Mouse (Mus musculus): ENCODE results near the gene Dnttip1. TPM values are rescaled to one million over a fixed set of nuclear protein-coding genes. Genes with fewer than 3 reads are reported as not detected.

Dnttip1 gene
- total and polyA plus RNA-seq, 3 experiments: 14.0 to 29.7 (median 17.6) TPM

DNA sequence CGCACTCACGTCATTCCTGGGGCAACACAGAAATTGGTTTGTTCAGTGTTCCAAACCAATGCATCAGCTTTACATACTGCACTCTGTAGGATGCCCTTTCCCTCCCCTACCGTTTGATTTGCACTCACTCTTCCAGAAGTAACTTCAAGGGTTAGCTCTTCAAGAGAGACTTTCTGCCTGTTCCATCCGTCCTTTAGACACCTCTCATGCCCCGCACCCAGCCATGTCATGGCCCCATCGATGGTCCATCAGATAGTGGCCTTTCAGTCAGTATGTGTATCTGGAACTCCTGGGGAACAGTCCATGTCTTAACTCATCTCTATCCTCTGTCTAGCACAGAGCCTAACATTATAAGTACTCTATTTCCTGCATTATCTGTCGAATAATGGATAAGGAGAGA, 16.8 kb downstream of the Dnttip1 start:
- H3K27ac ChIP-seq (ENCODE audit: insufficient read depth, low read depth): no peak overlapping the region
- peaks cover 78 to 92% of the 10 kb centered on the region in 2 experiments for H3K36me3 ChIP-seq (replicated peaks in 1 of 2; ENCODE audit: control insufficient read depth in 1 of 2, insufficient read depth in 1 of 2, low read length in 1 of 2)
- dilution Hi-C loops (cut with MboI; ENCODE audit: extremely low pct_ligation_motif_present, extremely low pct_unique_long_range_greater_than_20kb, low sequenced_read_pairs): no loop called here
- H3K79me2 ChIP-seq (replicated peaks; ENCODE audit: control insufficient read depth, extremely low read depth, insufficient read depth, poor library complexity, severe bottlenecking): no peaks in the 10 kb centered on the region
- H3K9ac ChIP-seq (ENCODE audit: insufficient read depth, low read depth): no peak overlapping the region
- H3K4me1 ChIP-seq (ENCODE audit: control insufficient read depth in 1 of 2, insufficient read depth in 2 of 2): peaks cover under 1 to 20% of the 10 kb centered on the region in 2 experiments; a peak in 3 of 4 replicates
- H3K4me3 ChIP-seq (replicated peaks in 1 of 3; ENCODE audit: low read depth in 2 of 3, low read length in 2 of 3, poor library complexity in 1 of 3): no peak overlapping the region
- no peaks in the 10 kb centered on the region for H3K27me3 ChIP-seq (replicated peaks)
- no peak for DNase-seq (ENCODE audit: extremely low read depth)
- no peak overlapping the region for H3K4me2 ChIP-seq (ENCODE audit: insufficient read depth, low read depth, poor library complexity, severe bottlenecking)
- in situ Hi-C loops (cut with MboI; ENCODE audit: low pct_ligation_motif_present, low pct_unique_long_range_greater_than_20kb, low sequenced_read_pairs): no loop called here
- no peaks in the 10 kb centered on the region for H3K9me3 ChIP-seq (replicated peaks; ENCODE audit: low read length)
- TF ChIP-seq KAT2A (IDR thresholded peaks at IDR 0.05; ENCODE audit: insufficient replicate concordance, low read length) (no peak), SMC3 (IDR thresholded peaks at IDR 0.05; ENCODE audit: low read depth, low read length) (no peak), CHD2 (IDR thresholded peaks at IDR 0.05; ENCODE audit: low read length) (no peak), BHLHE40 (IDR thresholded peaks at IDR 0.05; ENCODE audit: low read depth, low read length) (no peak), SIN3A (IDR thresholded peaks at IDR 0.05; ENCODE audit: low read length) (no peak), GABPA (IDR thresholded peaks at IDR 0.05; ENCODE audit: insufficient replicate concordance, low read depth, low read length) (no peak), ZKSCAN1 (IDR thresholded peaks at IDR 0.05; ENCODE audit: borderline replicate concordance, low read depth, low read length) (no peak), RAD21 (IDR thresholded peaks at IDR 0.05; ENCODE audit: low read depth, low read length) (no peak), MXI1 (IDR thresholded peaks at IDR 0.05; ENCODE audit: low read depth, low read length) (no peak), ZNF384 (IDR thresholded peaks at IDR 0.05; ENCODE audit: low read depth, low read length) (no peak), EP300 (IDR thresholded peaks at IDR 0.05; ENCODE audit: low read length) (no peak), MEF2A (IDR thresholded peaks at IDR 0.05; ENCODE audit: borderline replicate concordance, low read depth, low read length) (no peak), RCOR1 (conservative IDR thresholded peaks at IDR 0.05; ENCODE audit: low read depth, low read length) (no peak), TBP (conservative IDR thresholded peaks at IDR 0.05; ENCODE audit: low read depth, low read length) (no peak)

DNA sequence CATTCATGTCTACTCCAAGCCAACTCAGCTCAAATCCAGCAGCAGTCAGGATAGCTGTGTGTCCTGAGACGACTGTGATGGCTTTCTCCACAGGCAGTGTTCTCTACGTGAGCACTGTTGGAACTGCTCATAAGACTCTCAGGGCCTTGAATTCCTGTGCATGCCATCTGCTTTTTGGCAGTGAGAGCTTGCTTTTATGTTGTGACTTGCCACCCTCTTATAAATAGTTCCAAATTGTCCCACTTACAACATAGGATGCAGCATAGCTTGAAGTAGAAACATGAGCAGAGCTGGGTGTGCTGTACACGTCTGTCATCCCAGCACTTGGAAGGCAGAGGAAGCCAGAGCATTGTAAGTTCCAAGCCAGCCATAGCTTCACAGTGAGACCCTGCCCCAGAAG, 20.1 kb downstream of the Dnttip1 start:
- DNase-seq (ENCODE audit: extremely low read depth): no peak
- Histone ChIP-seq H3K79me2 (replicated peaks; ENCODE audit: control insufficient read depth, extremely low read depth, insufficient read depth, poor library complexity, severe bottlenecking) (peaks cover 10% of the 10 kb centered on the region; the same call in 1 of the 2 replicates), H3K9me3 (replicated peaks; ENCODE audit: low read length) (no peaks in the 10 kb centered on the region), H3K27me3 (replicated peaks) (no peaks in the 10 kb centered on the region), H3K4me1 (ENCODE audit: control insufficient read depth in 1 of 2, insufficient read depth in 2 of 2) (peaks cover 2 to 31% of the 10 kb centered on the region in 2 experiments; a peak in 3 of 4 replicates), H3K27ac (ENCODE audit: insufficient read depth, low read depth) (no peak overlapping the region), H3K36me3 (replicated peaks in 1 of 2; ENCODE audit: control insufficient read depth in 1 of 2, insufficient read depth in 1 of 2, low read length in 1 of 2) (peaks cover 58 to 72% of the 10 kb centered on the region in 2 experiments), H3K4me2 (ENCODE audit: insufficient read depth, low read depth, poor library complexity, severe bottlenecking) (no peak overlapping the region), H3K4me3 (replicated peaks in 1 of 3; ENCODE audit: low read depth in 2 of 3, low read length in 2 of 3, poor library complexity in 1 of 3) (no peak overlapping the region), H3K9ac (ENCODE audit: insufficient read depth, low read depth) (no peak overlapping the region)
- in situ Hi-C loops (cut with MboI; ENCODE audit: low pct_ligation_motif_present, low pct_unique_long_range_greater_than_20kb, low sequenced_read_pairs) (no loop called here), dilution Hi-C loops (cut with MboI; ENCODE audit: extremely low pct_ligation_motif_present, extremely low pct_unique_long_range_greater_than_20kb, low sequenced_read_pairs) (no loop called here)
- no peak for TF ChIP-seq E2F4 (IDR thresholded peaks at IDR 0.05; ENCODE audit: insufficient replicate concordance, low read depth, low read length)
